In the genomic region with DNA sequence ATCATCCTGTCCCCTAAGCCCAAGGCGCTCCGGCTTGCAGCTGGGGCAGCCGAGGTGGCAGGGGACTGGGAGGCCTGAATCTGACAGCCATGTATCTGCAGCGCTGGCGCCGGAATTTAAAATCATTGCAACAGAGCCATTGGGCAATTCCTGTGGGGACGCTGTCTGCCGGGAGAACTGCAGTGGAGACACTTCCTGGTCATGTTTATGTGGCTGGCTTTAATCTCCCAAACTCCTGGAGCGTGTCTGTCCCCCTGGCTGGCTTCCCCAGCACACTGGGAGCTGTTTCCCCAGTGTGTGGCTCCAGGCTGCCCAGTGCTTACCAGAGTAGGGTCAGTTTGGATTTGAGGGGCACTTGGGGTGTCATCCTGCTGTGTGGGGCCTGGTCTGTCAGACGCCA, we compare ENCODE assay signal across 10 mouse cellular contexts.
A peak's percentile ranks its signal among the peaks of the same experiment; 100 is the strongest.
DNase-seq lines count a peak whose midpoint lies in the region; ATAC-seq lines count a peak whose summit lies in the region.
"Had no signal": no experiment of that assay in that cellular context is flagged by ENCODE, and none has a peak within 500 bp of the region (broad histone marks: within the 10 kb centered on the region; RNA-seq: fewer than 3 reads in every experiment).

No protein-coding gene starts in this region.

- DNase-seq in ovary, adult 18-20 months (ENCODE audit: low spot score), result peak; percentile 38
- DNase-seq in ovary, postnatal 10 days (ENCODE audit: low spot score), result no peak
- DNase-seq in kidney, postnatal 4 days, result peak; percentile 61 to 75
- DNase-seq in skeletal muscle tissue, adult 2 months (ENCODE audit: low read depth, low spot score), result peak; percentile 68
- no peak for DNase-seq in frontal cortex, postnatal 36 days (ENCODE audit: low spot score in 2 of 2)
- no peak for DNase-seq in neural tube, embryonic 10.5 days (ENCODE audit: extremely low spot score, low spot score)

- peaks cover 7% of the 10 kb centered on the region for H3K27me3 ChIP-seq in heart, embryonic 13.5 days (replicated peaks)
- peaks cover 2% of the 10 kb centered on the region; the same call in 1 of the 2 replicates for H3K27me3 ChIP-seq in forebrain, embryonic 16.5 days (replicated peaks; ENCODE audit: control insufficient read depth, insufficient read depth, low read length)

- peak overlapping the region; percentile 68 for H3K27ac ChIP-seq in heart, embryonic 13.5 days (replicated peaks)
- no peak overlapping the region for H3K27ac ChIP-seq in forebrain, embryonic 16.5 days (ENCODE audit: low read length)

- no peaks in the 10 kb centered on the region for H3K36me3 ChIP-seq in heart, embryonic 13.5 days
- H3K36me3 ChIP-seq in forebrain, embryonic 16.5 days (ENCODE audit: control insufficient read depth, insufficient read depth), result no peaks in the 10 kb centered on the region
- H3K36me3 ChIP-seq: G1E had no signal

- peaks cover 5% of the 10 kb centered on the region; the same call in 1 of the 2 replicates for H3K9me3 ChIP-seq in heart, embryonic 13.5 days
- no peaks in the 10 kb centered on the region for H3K9me3 ChIP-seq in forebrain, embryonic 16.5 days (ENCODE audit: control insufficient read depth, low read length)
- H3K9me3 ChIP-seq: G1E had no signal

- H3K9ac ChIP-seq in heart, embryonic 13.5 days, result no peak overlapping the region
- no peak overlapping the region for H3K9ac ChIP-seq in forebrain, embryonic 16.5 days (replicated peaks; ENCODE audit: low read depth, low read length)

- ATAC-seq in heart, embryonic 13.5 days (ENCODE audit: extremely low read depth, insufficient number of reproducible peaks, low FRiP score, low TSS enrichment), result no peak
- no peak for ATAC-seq in forebrain, embryonic 16.5 days

- no peak overlapping the region for H3K4me2 ChIP-seq in heart, embryonic 13.5 days
- H3K4me2 ChIP-seq in forebrain, embryonic 16.5 days (ENCODE audit: low read length), result no peak overlapping the region

- WGBS in heart, embryonic 13.5 days, result 42% methylated on average over 10 of the region's 10 CpGs
- WGBS in forebrain, embryonic 16.5 days, result 67% methylated on average over 10 of the region's 10 CpGs

- H3K4me3 ChIP-seq in heart, embryonic 13.5 days, result no peak overlapping the region
- H3K4me3 ChIP-seq in forebrain, embryonic 16.5 days (replicated peaks; ENCODE audit: low read length), result no peak overlapping the region
- H3K4me3 ChIP-seq: erythroblast, embryonic 14.5 days had no signal

- H3K4me1 ChIP-seq in heart, embryonic 13.5 days, result peaks cover 24% of the 10 kb centered on the region
- no peaks in the 10 kb centered on the region for H3K4me1 ChIP-seq in forebrain, embryonic 16.5 days (replicated peaks; ENCODE audit: control insufficient read depth, insufficient read depth, low read length)

Comparison
In these comparisons a context has a peak if more than half of its experiments do, and no peak if none do; other contexts are left out.
1. DNase-seq: peak in ovary, adult 18-20 months (single experiment), kidney, postnatal 4 days (2 of 2) and skeletal muscle tissue, adult 2 months (single experiment); none in ovary, postnatal 10 days (single experiment), frontal cortex, postnatal 36 days (0 of 2) and neural tube, embryonic 10.5 days (single experiment).